Mouse (Mus musculus): ENCODE data around the gene Gm9970.

Gene Gm9970

GRCm38 (mm10) chr5:31240637-31241521, at the start of gene Gm9970, which contains the start of gene Nrbp1:
TSS of gene Gm9970 (minus strand) at chr5:31241232.
TSS of gene Nrbp1 (plus strand) at chr5:31240864.
- peak; percentile 94 to 96 for DNase-seq (ENCODE audit: low spot score in 2 of 2)

GRCm38 (mm10) chr5:31289626-31290230, 48.7 kb upstream of the Gm9970 start:
- no peak for DNase-seq (ENCODE audit: low spot score in 2 of 2)

GRCm38 (mm10) chr5:31288655-31289054, 47.6 kb upstream of the Gm9970 start:
- DNase-seq (ENCODE audit: low spot score in 2 of 2) = no peak

GRCm38 (mm10) chr5:31288225-31288624, 47.2 kb upstream of the Gm9970 start:
- DNase-seq (ENCODE audit: low spot score in 2 of 2) = no peak

- no peak for DNase-seq (ENCODE audit: low spot score in 2 of 2)
These were observed 38.4 kb upstream of the Gm9970 start for GRCm38 (mm10) chr5:31279245-31279988.

- DNase-seq (ENCODE audit: low spot score in 2 of 2) = no peak
These were observed 32.0 kb upstream of the Gm9970 start for GRCm38 (mm10) chr5:31273018-31273417.

GRCm38 (mm10) chr5:31267686-31268085, 26.7 kb upstream of the Gm9970 start:
- DNase-seq (ENCODE audit: low spot score in 2 of 2) = no peak

GRCm38 (mm10) chr5:31266101-31266500, 25.1 kb upstream of the Gm9970 start:
- no peak for DNase-seq (ENCODE audit: low spot score in 2 of 2)

- DNase-seq (ENCODE audit: low spot score in 2 of 2) = no peak
These were observed 16.6 kb upstream of the Gm9970 start for GRCm38 (mm10) chr5:31257616-31258015.

- DNase-seq (ENCODE audit: low spot score in 2 of 2) = no peak
These were observed 14.9 kb upstream of the Gm9970 start for GRCm38 (mm10) chr5:31255971-31256370.

GRCm38 (mm10) chr5:31255381-31255780, 14.3 kb upstream of the Gm9970 start:
- no peak for DNase-seq (ENCODE audit: low spot score in 2 of 2)

- DNase-seq (ENCODE audit: low spot score in 2 of 2) = no peak
These were observed 13.9 kb upstream of the Gm9970 start for GRCm38 (mm10) chr5:31254901-31255300.

GRCm38 (mm10) chr5:31254452-31254851, 13.4 kb upstream of the Gm9970 start:
- no peak for DNase-seq (ENCODE audit: low spot score in 2 of 2)

- no peak for DNase-seq (ENCODE audit: low spot score in 2 of 2)
These were observed 12.8 kb upstream of the Gm9970 start for GRCm38 (mm10) chr5:31253806-31254205.

- DNase-seq (ENCODE audit: low spot score in 2 of 2) = no peak
These were observed 11.9 kb upstream of the Gm9970 start for GRCm38 (mm10) chr5:31252795-31253545.

GRCm38 (mm10) chr5:31252151-31252550, 11.1 kb upstream of the Gm9970 start:
- no peak for DNase-seq (ENCODE audit: low spot score in 2 of 2)

- DNase-seq (ENCODE audit: low spot score in 2 of 2) = no peak
These were observed 10.6 kb upstream of the Gm9970 start, which contains the start of gene Krtcap3 for GRCm38 (mm10) chr5:31251541-31252101. TSS of gene Krtcap3 (plus strand) at chr5:31251691.

- no peak for DNase-seq (ENCODE audit: low spot score in 2 of 2)
These were observed 9.7 kb upstream of the Gm9970 start for GRCm38 (mm10) chr5:31250716-31251115.

GRCm38 (mm10) chr5:31242191-31242590, 1.2 kb upstream of the Gm9970 start:
- no peak for DNase-seq (ENCODE audit: low spot score in 2 of 2)

GRCm38 (mm10) chr5:31241522-31242034, 546 bp upstream of the Gm9970 start:
- DNase-seq (ENCODE audit: low spot score in 2 of 2) = no peak

- DNase-seq (ENCODE audit: low spot score in 2 of 2) = no peak
These were observed 14.4 kb downstream of the Gm9970 start for GRCm38 (mm10) chr5:31226641-31227040.
